Mouse (Mus musculus): Measurements from ENCODE around the gene Gm6685. TPM values are rescaled to one million over a fixed set of nuclear protein-coding genes. Genes with fewer than 3 reads are reported as not detected.
"Not testable (repeated sequence)": the region's sequence is repeated elsewhere in the genome, so short reads cannot be mapped to it uniquely, and the experiment has no call there.

The Gm6685 gene
- 0.39 and 0.40 TPM in 2 replicates for polyA plus RNA-seq (2016; fragmentation: Nextera tagmentation; extraction: Ambion mirVana)

- not testable (repeated sequence) for H3K9me3 ChIP-seq; H3K4me3 ChIP-seq; H3K4me1 ChIP-seq; H3K27ac ChIP-seq (replicated peaks); H3K36me3 ChIP-seq (replicated peaks); DNase-seq (ENCODE audit: low spot score); H3K27me3 ChIP-seq (replicated peaks; ENCODE audit: low read depth, poor library complexity, severe bottlenecking)
- 94% methylated on average over 45 of the region's 45 CpGs for WGBS
Observed at GRCm38 (mm10) chr11:28339224-28340150, at the start of gene Gm6685. Gene Gm6685, minus strand, starts transcription at chr11:28339867.

- no peaks in the 10 kb centered on the region for H3K4me1 ChIP-seq
Observed at GRCm38 (mm10) chr11:28375891-28376290, 36.2 kb upstream of the Gm6685 start.

GRCm38 (mm10) chr11:28374636-28375035, 35.0 kb upstream of the Gm6685 start:
- Histone ChIP-seq H3K36me3 (replicated peaks) (no peaks in the 10 kb centered on the region), H3K4me3 (no peak overlapping the region), H3K4me1 (no peaks in the 10 kb centered on the region), H3K9me3 (no peaks in the 10 kb centered on the region), H3K27me3 (replicated peaks; ENCODE audit: low read depth, poor library complexity, severe bottlenecking) (no peaks in the 10 kb centered on the region), H3K27ac (replicated peaks) (no peak overlapping the region)
- no peak for DNase-seq (ENCODE audit: low spot score)

More at GRCm38 (mm10) chr11:28375891-28376290, 36.2 kb upstream of the Gm6685 start:
- Histone ChIP-seq H3K36me3 (replicated peaks) (no peaks in the 10 kb centered on the region), H3K27me3 (replicated peaks; ENCODE audit: low read depth, poor library complexity, severe bottlenecking) (no peaks in the 10 kb centered on the region), H3K27ac (replicated peaks) (no peak overlapping the region), H3K9me3 (no peaks in the 10 kb centered on the region), H3K4me3 (no peak overlapping the region)
- DNase-seq (ENCODE audit: low spot score), result no peak

GRCm38 (mm10) chr11:28371381-28371780, 31.7 kb upstream of the Gm6685 start:
- not testable (repeated sequence) for H3K4me3 ChIP-seq; H3K4me1 ChIP-seq; H3K27ac ChIP-seq (replicated peaks); DNase-seq (ENCODE audit: low spot score); H3K36me3 ChIP-seq (replicated peaks); H3K9me3 ChIP-seq; H3K27me3 ChIP-seq (replicated peaks; ENCODE audit: low read depth, poor library complexity, severe bottlenecking)
- WGBS, result 64% methylated on average over 5 of the region's 5 CpGs

GRCm38 (mm10) chr11:28365929-28366244, 26.2 kb upstream of the Gm6685 start:
- DNase-seq (ENCODE audit: low spot score), result no peak
- 0 out of 2 replicates have a peak, but pooled peaks cover 5% of the 10 kb centered on the region for H3K27me3 ChIP-seq (replicated peaks; ENCODE audit: low read depth, poor library complexity, severe bottlenecking)
- H3K27ac ChIP-seq (replicated peaks), result peak overlapping the region; percentile 88
- H3K4me1 ChIP-seq, result peaks cover 11% of the 10 kb centered on the region
- no peaks in the 10 kb centered on the region for H3K36me3 ChIP-seq (replicated peaks)
- 55% methylated on average over 2 of the region's 2 CpGs for WGBS
- no peaks in the 10 kb centered on the region for H3K9me3 ChIP-seq
- peak overlapping the region; percentile 50 for H3K4me3 ChIP-seq

- Histone ChIP-seq H3K27ac (replicated peaks) (peak overlapping the region; percentile 88), H3K4me3 (peak overlapping the region; percentile 50), H3K27me3 (replicated peaks; ENCODE audit: low read depth, poor library complexity, severe bottlenecking) (0 out of 2 replicates have a peak, but pooled peaks cover 5% of the 10 kb centered on the region), H3K36me3 (replicated peaks) (no peaks in the 10 kb centered on the region), H3K4me1 (peaks cover 11% of the 10 kb centered on the region), H3K9me3 (no peaks in the 10 kb centered on the region)
- 6% methylated on average over 26 of the region's 26 CpGs for WGBS
- DNase-seq (ENCODE audit: low spot score), result peak; percentile 92
Observed at GRCm38 (mm10) chr11:28365209-28365928, 25.7 kb upstream of the Gm6685 start.

GRCm38 (mm10) chr11:28343465-28343864, 3.8 kb upstream of the Gm6685 start:
- no peak for DNase-seq (ENCODE audit: low spot score)
- H3K27ac ChIP-seq (replicated peaks), result no peak overlapping the region
- H3K9me3 ChIP-seq, result no peaks in the 10 kb centered on the region
- no peaks in the 10 kb centered on the region for H3K36me3 ChIP-seq (replicated peaks)
- no peaks in the 10 kb centered on the region for H3K4me1 ChIP-seq
- 87% methylated on average over 2 of the region's 2 CpGs for WGBS
- no peak overlapping the region for H3K4me3 ChIP-seq
- H3K27me3 ChIP-seq (replicated peaks; ENCODE audit: low read depth, poor library complexity, severe bottlenecking), result no peaks in the 10 kb centered on the region

GRCm38 (mm10) chr11:28341887-28342286, 2.2 kb upstream of the Gm6685 start:
- WGBS, result 83% methylated on average over 5 of the region's 5 CpGs
- Histone ChIP-seq H3K27me3 (replicated peaks; ENCODE audit: low read depth, poor library complexity, severe bottlenecking) (no peaks in the 10 kb centered on the region), H3K36me3 (replicated peaks) (no peaks in the 10 kb centered on the region), H3K4me3 (no peak overlapping the region), H3K27ac (replicated peaks) (no peak overlapping the region), H3K9me3 (no peaks in the 10 kb centered on the region), H3K4me1 (no peaks in the 10 kb centered on the region)
- no peak for DNase-seq (ENCODE audit: low spot score)

- no peaks in the 10 kb centered on the region for H3K27me3 ChIP-seq (replicated peaks; ENCODE audit: low read depth, poor library complexity, severe bottlenecking)
- no peaks in the 10 kb centered on the region for H3K9me3 ChIP-seq
- H3K4me1 ChIP-seq, result no peaks in the 10 kb centered on the region
- 73% methylated on average over 1 of the region's 1 CpGs for WGBS
- no peak overlapping the region for H3K27ac ChIP-seq (replicated peaks)
- H3K4me3 ChIP-seq, result no peak overlapping the region
- no peak for DNase-seq (ENCODE audit: low spot score)
- no peaks in the 10 kb centered on the region for H3K36me3 ChIP-seq (replicated peaks)
Observed at GRCm38 (mm10) chr11:28327878-28328277, 11.8 kb downstream of the Gm6685 start.

GRCm38 (mm10) chr11:28313396-28313795, 26.3 kb downstream of the Gm6685 start:
- Histone ChIP-seq H3K27ac (replicated peaks) (no peak overlapping the region), H3K4me1 (no peaks in the 10 kb centered on the region), H3K9me3 (no peaks in the 10 kb centered on the region), H3K36me3 (replicated peaks) (no peaks in the 10 kb centered on the region), H3K4me3 (no peak overlapping the region), H3K27me3 (replicated peaks; ENCODE audit: low read depth, poor library complexity, severe bottlenecking) (no peaks in the 10 kb centered on the region)
- DNase-seq (ENCODE audit: low spot score), result no peak
- WGBS, result 72% methylated on average over 1 of the region's 1 CpGs

GRCm38 (mm10) chr11:28307723-28308122, 31.9 kb downstream of the Gm6685 start:
- Histone ChIP-seq H3K27ac (replicated peaks) (no peak overlapping the region), H3K9me3 (no peaks in the 10 kb centered on the region), H3K4me1 (no peaks in the 10 kb centered on the region), H3K27me3 (replicated peaks; ENCODE audit: low read depth, poor library complexity, severe bottlenecking) (no peaks in the 10 kb centered on the region), H3K4me3 (no peak overlapping the region), H3K36me3 (replicated peaks) (no peaks in the 10 kb centered on the region)
- 96% methylated on average over 1 of the region's 1 CpGs for WGBS
- no peak for DNase-seq (ENCODE audit: low spot score)

- no peak overlapping the region for H3K4me3 ChIP-seq
- WGBS, result 81% methylated on average over 1 of the region's 1 CpGs
- H3K9me3 ChIP-seq, result no peaks in the 10 kb centered on the region
- no peak for DNase-seq (ENCODE audit: low spot score)
- no peaks in the 10 kb centered on the region for H3K4me1 ChIP-seq
- H3K36me3 ChIP-seq (replicated peaks), result no peaks in the 10 kb centered on the region
- H3K27ac ChIP-seq (replicated peaks), result no peak overlapping the region
- H3K27me3 ChIP-seq (replicated peaks; ENCODE audit: low read depth, poor library complexity, severe bottlenecking), result no peaks in the 10 kb centered on the region
Observed at GRCm38 (mm10) chr11:28290440-28290839, 49.2 kb downstream of the Gm6685 start.

Measured in embryonic facial prominence, embryonic 10.5 days (tissue).